Mouse (Mus musculus) cortical plate, adult 2 months (tissue): ENCODE data around the gene Olfr177.

Source experiments
- CTCF ChIP-seq: fragments of 200-500 bp; IDR thresholded peaks from 2 replicates; pipeline ENCODE4 v1.5.1; 2011; ENCODE audit warnings: mild to moderate bottlenecking, control low read depth, low read length; ENCODE audit not compliant: insufficient read depth; ENCODE audit errors: extremely low read depth
- POLR2A ChIP-seq: fragments of 200-500 bp; IDR thresholded peaks from 2 replicates; pipeline ENCODE4 v1.6.1; 2011; ENCODE audit warnings: mild to moderate bottlenecking, low read length, control low read depth; ENCODE audit not compliant: insufficient read depth; ENCODE audit errors: extremely low read depth

DNA sequence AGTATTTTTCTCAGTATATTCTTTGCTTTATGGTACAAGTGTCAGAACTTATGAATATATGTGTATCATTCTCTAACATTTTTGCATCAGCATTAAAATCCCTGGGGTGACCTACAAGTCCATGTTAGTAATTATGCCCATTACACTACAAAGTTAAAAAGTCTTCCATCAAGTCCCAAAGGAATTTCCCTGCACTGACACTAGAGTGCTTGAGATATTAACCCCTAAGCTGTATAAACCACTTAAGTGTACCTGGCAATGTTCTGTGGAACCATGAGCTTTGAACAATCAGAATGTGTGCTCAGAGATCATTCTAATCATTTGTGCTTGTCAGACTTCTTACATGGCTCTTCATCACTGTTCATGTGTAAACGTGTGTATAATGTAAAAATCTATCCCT, at the start of gene Olfr177:
- no peak for TF ChIP-seq CTCF
- no peak for TF ChIP-seq POLR2A
